Mouse (Mus musculus): ENCODE results near the gene BC004004.
"Not testable (repeated sequence)": the region's sequence is repeated elsewhere in the genome, so short reads cannot be mapped to it uniquely, and the experiment has no call there.

BC004004 gene

GRCm38 (mm10) chr17:29259489-29259888 is 9.1 kb upstream of the BC004004 start:
- no peak for DNase-seq (ENCODE audit: extremely low spot score, low read depth, low spot score)

GRCm38 (mm10) chr17:29260501-29260900 is 8.1 kb upstream of the BC004004 start:
- DNase-seq (ENCODE audit: extremely low spot score, low read depth, low spot score): no peak

- no peak for DNase-seq (ENCODE audit: extremely low spot score, low read depth, low spot score)
These were observed 6.9 kb upstream of the BC004004 start for GRCm38 (mm10) chr17:29261603-29262258.

- DNase-seq (ENCODE audit: extremely low spot score, low read depth, low spot score): no peak
These were observed 6.3 kb upstream of the BC004004 start for GRCm38 (mm10) chr17:29262259-29262649.

- DNase-seq (ENCODE audit: extremely low spot score, low read depth, low spot score): no peak
These were observed 5.2 kb upstream of the BC004004 start for GRCm38 (mm10) chr17:29263417-29263816.

GRCm38 (mm10) chr17:29263840-29264633 is 4.6 kb upstream of the BC004004 start, which contains the start of gene Ppil1:
Gene Ppil1 (minus strand): TSS chr17:29264186.
- peak; percentile 69 for DNase-seq (ENCODE audit: extremely low spot score, low read depth, low spot score)

GRCm38 (mm10) chr17:29264760-29265159 is 3.8 kb upstream of the BC004004 start:
- no peak for DNase-seq (ENCODE audit: extremely low spot score, low read depth, low spot score)

GRCm38 (mm10) chr17:29267040-29267439 is 1.5 kb upstream of the BC004004 start:
- not testable (repeated sequence) for DNase-seq (ENCODE audit: extremely low spot score, low read depth, low spot score)

- no peak for DNase-seq (ENCODE audit: extremely low spot score, low read depth, low spot score)
These were observed 482 bp upstream of the BC004004 start for GRCm38 (mm10) chr17:29267931-29268681.

- no peak for DNase-seq (ENCODE audit: extremely low spot score, low read depth, low spot score)
These were observed 740 bp downstream of the BC004004 start for GRCm38 (mm10) chr17:29269349-29269706.

GRCm38 (mm10) chr17:29270148-29270698 is 1.6 kb downstream of the BC004004 start:
- DNase-seq (ENCODE audit: extremely low spot score, low read depth, low spot score): no peak

GRCm38 (mm10) chr17:29273156-29273555 is 4.6 kb downstream of the BC004004 start:
- no peak for DNase-seq (ENCODE audit: extremely low spot score, low read depth, low spot score)

GRCm38 (mm10) chr17:29273889-29274288 is 5.3 kb downstream of the BC004004 start:
- DNase-seq (ENCODE audit: extremely low spot score, low read depth, low spot score): no peak

- no peak for DNase-seq (ENCODE audit: extremely low spot score, low read depth, low spot score)
These were observed 11.8 kb downstream of the BC004004 start for GRCm38 (mm10) chr17:29280422-29280821.

GRCm38 (mm10) chr17:29281541-29281940 is 13.0 kb downstream of the BC004004 start:
- no peak for DNase-seq (ENCODE audit: extremely low spot score, low read depth, low spot score)

- no peak for DNase-seq (ENCODE audit: extremely low spot score, low read depth, low spot score)
These were observed 13.8 kb downstream of the BC004004 start for GRCm38 (mm10) chr17:29282216-29282952.

- DNase-seq (ENCODE audit: extremely low spot score, low read depth, low spot score): no peak
These were observed 23.2 kb downstream of the BC004004 start for GRCm38 (mm10) chr17:29291793-29292192.

- DNase-seq (ENCODE audit: extremely low spot score, low read depth, low spot score): no peak
These were observed 24.4 kb downstream of the BC004004 start for GRCm38 (mm10) chr17:29292996-29293395.

GRCm38 (mm10) chr17:29293807-29294605 is 25.4 kb downstream of the BC004004 start:
- no peak for DNase-seq (ENCODE audit: extremely low spot score, low read depth, low spot score)

- no peak for DNase-seq (ENCODE audit: extremely low spot score, low read depth, low spot score)
These were observed 27.2 kb downstream of the BC004004 start for GRCm38 (mm10) chr17:29295835-29296234.
